Mouse (Mus musculus) intestine, embryonic 14.5 days (tissue): ENCODE measurements at regions not wholly inside any gene's neighbourhood (a gene's known extent, or its start where the extent isn't known, plus 50 kb on each side); places are given as distances from the start of the nearest gene placed in this dataset.

Experiments used
- ATAC-seq: fragments of 200-750 bp; cut with Nextera tagmentation; replicated peaks from 2 replicates; pipeline ENCODE4 v1.8.0; 2017; ENCODE audit warnings: low read depth, moderate number of reproducible peaks, moderate TSS enrichment, moderate library complexity; ENCODE audit not compliant: low FRiP score, low TSS enrichment
- DNase-seq: peaks from one replicate; pipeline ENCODE4 v3.0.0-alpha.2; 2018; ENCODE audit warnings: low spot score
- H3K27ac ChIP-seq: fragments of 300-500 bp; sonication (generic); 2 replicates; pipeline ENCODE4 v1.5.1; 2014; ENCODE audit warnings: low read depth, mild to moderate bottlenecking, control low read depth
- H3K27me3 ChIP-seq: fragments of 300-500 bp; sonication (generic); replicated peaks from 2 replicates; pipeline ENCODE4 v1.6.1; 2014; ENCODE audit warnings: low read length, control low read depth; ENCODE audit not compliant: control insufficient read depth, insufficient read depth
- H3K36me3 ChIP-seq: fragments of 300-500 bp; sonication (generic); 2 replicates; pipeline ENCODE4 v1.6.1; 2014; ENCODE audit warnings: low read length, control low read depth; ENCODE audit not compliant: control insufficient read depth, insufficient read depth
- H3K4me1 ChIP-seq: fragments of 300-500 bp; sonication (generic); replicated peaks from 2 replicates; pipeline ENCODE4 v1.6.1; 2014; ENCODE audit warnings: low read length, control low read depth, mixed read lengths; ENCODE audit not compliant: control insufficient read depth, insufficient read depth
- H3K4me2 ChIP-seq: fragments of 300-500 bp; sonication (generic); 2 replicates; pipeline ENCODE4 v1.6.1; 2014; ENCODE audit warnings: low read length
- H3K4me3 ChIP-seq: fragments of 300-500 bp; sonication (generic); 2 replicates; pipeline ENCODE4 v1.5.1; 2014; ENCODE audit warnings: low read depth, low read length, control low read depth, mixed read lengths
- H3K9ac ChIP-seq: fragments of 300-500 bp; sonication (generic); 2 replicates; pipeline ENCODE4 v1.6.1; 2014; ENCODE audit warnings: mild to moderate bottlenecking, low read length
- H3K9me3 ChIP-seq: fragments of 300-500 bp; sonication (generic); 2 replicates; pipeline ENCODE4 v1.6.1; 2016; ENCODE audit warnings: low read length, control low read depth; ENCODE audit not compliant: control insufficient read depth
- whole genome bisulfite sequencing: fragments of 180-500 bp; shearing (Covaris S2); extraction: QIAGEN DNeasy Blood & Tissue Kit; methylation state at CpG from one replicate; pipeline ENCODE4 v1.1.7; 2014; 5-methylcytosine and 5-hydroxymethylcytosine counted together

- H3K4me2 ChIP-seq, result no peak overlapping the region
- no peaks in the 10 kb centered on the region for H3K4me1 ChIP-seq
- H3K9me3 ChIP-seq, result no peaks in the 10 kb centered on the region
- H3K27me3 ChIP-seq, result no peaks in the 10 kb centered on the region
- ATAC-seq, result no peak
- H3K27ac ChIP-seq, result no peak overlapping the region
- 88% methylated on average over 8 of the region's 8 CpGs for WGBS
- no peak overlapping the region for H3K9ac ChIP-seq
- DNase-seq, result no peak
- H3K36me3 ChIP-seq, result no peaks in the 10 kb centered on the region
- no peak overlapping the region for H3K4me3 ChIP-seq
These were observed 374.3 kb upstream of the Sox9 start for GRCm38 (mm10) chr11:112407681-112408080.

DNA sequence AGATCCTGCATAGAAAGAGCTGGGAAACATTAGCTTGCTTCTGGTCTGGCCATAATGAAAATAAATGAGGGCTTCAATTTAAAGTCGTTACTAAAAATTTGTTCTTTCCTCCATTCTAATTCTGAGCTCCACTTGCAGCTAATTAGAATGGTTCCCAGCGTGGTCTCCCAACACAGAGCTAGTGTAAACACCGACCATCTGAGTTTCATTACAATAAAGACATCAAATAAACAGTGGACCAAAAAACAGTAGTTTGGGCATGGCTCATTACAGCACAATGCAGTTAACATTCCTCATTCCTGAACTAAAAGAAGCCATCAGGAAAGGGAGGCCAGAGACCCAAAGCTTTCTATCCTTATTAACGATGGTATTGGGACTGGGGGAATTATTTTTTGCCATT lies 369.6 kb upstream of the Sox9 start:
- 39% methylated on average over 4 of the region's 4 CpGs for WGBS
- Histone ChIP-seq H3K4me1 (no peaks in the 10 kb centered on the region), H3K27me3 (no peaks in the 10 kb centered on the region), H3K9me3 (no peaks in the 10 kb centered on the region), H3K36me3 (no peaks in the 10 kb centered on the region), H3K9ac (no peak overlapping the region), H3K27ac (no peak overlapping the region), H3K4me2 (no peak overlapping the region), H3K4me3 (no peak overlapping the region)
- no peak for DNase-seq
- no peak for ATAC-seq

DNA sequence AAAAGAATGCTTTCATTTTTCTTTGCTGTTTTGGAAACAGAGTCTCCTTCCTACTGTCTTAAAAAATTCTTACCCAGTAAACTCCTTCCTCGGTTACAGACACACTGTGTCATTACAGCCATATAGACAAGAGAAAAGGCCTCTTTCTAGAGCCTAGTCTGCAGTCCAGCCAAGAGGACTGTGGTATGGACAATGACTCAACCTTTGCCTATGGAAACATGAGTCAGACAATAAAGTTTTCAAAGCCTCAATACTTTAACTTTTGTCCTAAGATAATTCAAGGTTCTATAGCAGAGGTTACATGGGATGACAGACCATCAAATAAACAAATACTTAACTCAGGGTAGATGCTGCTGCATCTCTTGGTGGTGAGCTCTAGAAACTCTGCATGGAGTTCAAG lies 339.4 kb upstream of the Sox9 start:
- ATAC-seq, result no peak
- Histone ChIP-seq H3K36me3 (no peaks in the 10 kb centered on the region), H3K4me1 (no peaks in the 10 kb centered on the region), H3K27me3 (no peaks in the 10 kb centered on the region), H3K4me3 (no peak overlapping the region), H3K9me3 (no peaks in the 10 kb centered on the region), H3K27ac (no peak overlapping the region), H3K9ac (no peak overlapping the region), H3K4me2 (no peak overlapping the region)
- DNase-seq, result no peak
- WGBS, result 67% methylated on average over 1 of the region's 1 CpGs

GRCm38 (mm10) chr11:112443890-112444289 lies 338.1 kb upstream of the Sox9 start:
- H3K4me3 ChIP-seq, result no peak overlapping the region
- no peaks in the 10 kb centered on the region for H3K4me1 ChIP-seq
- ATAC-seq (no peak), DNase-seq (no peak)
- H3K9me3 ChIP-seq, result no peaks in the 10 kb centered on the region
- no peak overlapping the region for H3K9ac ChIP-seq
- H3K36me3 ChIP-seq, result no peaks in the 10 kb centered on the region
- H3K27me3 ChIP-seq, result no peaks in the 10 kb centered on the region
- H3K27ac ChIP-seq, result no peak overlapping the region
- no peak overlapping the region for H3K4me2 ChIP-seq
- WGBS, result 77% methylated on average over 4 of the region's 4 CpGs

DNA sequence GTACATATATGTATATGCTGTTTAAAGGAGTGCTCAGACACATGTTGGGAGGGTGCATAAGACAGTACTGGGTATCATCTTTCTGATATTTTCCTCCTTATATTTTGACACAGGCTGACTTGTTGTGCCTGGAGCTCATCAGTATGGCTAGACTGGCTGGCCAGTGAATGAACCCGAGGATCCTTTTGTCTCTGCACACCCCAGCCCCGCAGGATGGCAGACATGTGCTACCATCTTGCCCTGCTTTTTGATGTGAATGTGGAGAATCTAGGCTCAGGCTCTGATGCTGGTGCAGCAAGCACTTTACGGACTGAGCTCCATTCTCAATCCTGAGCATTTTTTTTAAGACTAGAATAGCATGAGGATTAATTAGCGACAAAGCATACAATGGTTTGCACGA lies 332.4 kb upstream of the Sox9 start:
- no peak overlapping the region for H3K9ac ChIP-seq
- DNase-seq, result no peak
- WGBS, result 58% methylated on average over 5 of the region's 5 CpGs

DNA sequence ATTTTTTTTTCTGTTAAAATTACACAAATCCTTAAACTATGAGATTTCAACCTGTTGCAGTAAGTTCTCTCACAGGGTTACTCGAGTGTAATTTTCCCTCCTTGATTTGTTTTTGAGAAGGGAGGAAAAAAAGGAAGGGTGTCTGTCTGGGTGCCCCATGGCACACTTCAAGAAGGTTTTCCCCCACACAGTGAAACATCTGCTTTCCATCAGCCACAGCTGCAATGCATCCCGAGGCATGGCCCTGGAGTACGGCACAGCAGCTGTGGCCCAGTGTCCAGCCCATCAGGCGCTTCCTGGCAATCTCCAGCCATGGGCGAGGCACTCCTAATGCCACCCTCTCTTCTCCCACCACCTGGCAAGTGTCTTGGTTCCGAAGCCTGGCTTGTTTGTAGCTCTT lies 331.8 kb upstream of the Sox9 start:
- Histone ChIP-seq H3K9me3 (no peaks in the 10 kb centered on the region), H3K9ac (no peak overlapping the region), H3K36me3 (no peaks in the 10 kb centered on the region), H3K4me2 (no peak overlapping the region), H3K27ac (no peak overlapping the region), H3K27me3 (no peaks in the 10 kb centered on the region), H3K4me3 (no peak overlapping the region), H3K4me1 (no peaks in the 10 kb centered on the region)
- DNase-seq (no peak), ATAC-seq (no peak)
- 34% methylated on average over 6 of the region's 6 CpGs for WGBS

More for the DNA sequence above, 332.4 kb upstream of the Sox9 start:
- ATAC-seq, result no peak
- Histone ChIP-seq H3K9me3 (no peaks in the 10 kb centered on the region), H3K27ac (no peak overlapping the region), H3K4me1 (no peaks in the 10 kb centered on the region), H3K4me2 (no peak overlapping the region), H3K4me3 (no peak overlapping the region), H3K36me3 (no peaks in the 10 kb centered on the region), H3K27me3 (no peaks in the 10 kb centered on the region)

DNA sequence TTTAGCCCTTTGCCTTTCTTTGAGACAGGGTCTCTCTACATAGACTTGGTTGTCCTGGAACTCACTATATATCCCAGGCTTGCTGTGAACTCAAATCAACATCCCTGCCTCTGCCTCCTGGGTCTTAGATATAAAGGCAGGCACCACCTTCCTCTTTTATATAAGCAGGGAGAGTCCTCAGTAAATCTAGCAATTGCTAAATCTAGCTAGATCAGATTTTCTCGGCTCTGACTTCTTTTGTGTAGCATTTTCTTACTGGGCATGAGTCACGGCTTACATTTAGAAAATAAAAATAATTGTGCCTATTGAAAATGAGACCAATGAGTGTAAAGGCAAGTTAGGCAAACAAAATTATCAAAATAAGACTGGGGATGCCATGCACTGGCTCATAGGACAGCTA lies 323.9 kb upstream of the Sox9 start:
- Histone ChIP-seq H3K9ac (no peak overlapping the region), H3K4me2 (no peak overlapping the region), H3K27ac (no peak overlapping the region), H3K36me3 (no peaks in the 10 kb centered on the region), H3K27me3 (no peaks in the 10 kb centered on the region), H3K4me3 (no peak overlapping the region), H3K9me3 (no peaks in the 10 kb centered on the region), H3K4me1 (no peaks in the 10 kb centered on the region)
- ATAC-seq (no peak), DNase-seq (no peak)
- 85% methylated on average over 2 of the region's 2 CpGs for WGBS

DNA sequence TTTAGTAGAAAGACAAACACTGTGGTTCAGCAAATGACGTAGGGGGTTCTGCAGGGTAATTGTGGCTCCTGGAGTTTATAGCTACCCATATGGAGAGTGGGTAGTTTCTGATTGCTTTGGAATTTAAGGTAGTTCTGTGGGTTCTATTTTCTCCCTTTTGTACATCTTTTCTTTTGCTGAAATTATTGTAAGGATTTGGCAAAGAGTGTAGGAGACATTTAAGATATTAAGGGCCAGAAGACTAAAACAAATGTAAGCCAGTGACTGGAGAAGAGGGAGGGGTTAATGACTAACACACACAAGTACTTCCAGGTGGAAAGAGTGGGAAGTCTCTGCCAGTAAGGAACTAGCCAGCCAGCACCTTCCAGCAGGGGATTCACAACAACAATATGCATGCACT lies 318.9 kb upstream of the Sox9 start:
- Histone ChIP-seq H3K4me1 (no peaks in the 10 kb centered on the region), H3K9me3 (no peaks in the 10 kb centered on the region), H3K4me2 (no peak overlapping the region), H3K27me3 (no peaks in the 10 kb centered on the region), H3K9ac (no peak overlapping the region), H3K27ac (no peak overlapping the region), H3K4me3 (no peak overlapping the region), H3K36me3 (no peaks in the 10 kb centered on the region)
- DNase-seq, result no peak
- ATAC-seq, result no peak
- 67% methylated on average over 1 of the region's 1 CpGs for WGBS

- Histone ChIP-seq H3K4me3 (no peak overlapping the region), H3K4me1 (no peaks in the 10 kb centered on the region), H3K9me3 (no peaks in the 10 kb centered on the region), H3K9ac (no peak overlapping the region), H3K27ac (no peak overlapping the region), H3K27me3 (no peaks in the 10 kb centered on the region), H3K36me3 (no peaks in the 10 kb centered on the region), H3K4me2 (no peak overlapping the region)
- ATAC-seq (no peak), DNase-seq (no peak)
- 85% methylated on average over 4 of the region's 4 CpGs for WGBS
These were observed 317.6 kb upstream of the Sox9 start for GRCm38 (mm10) chr11:112464386-112464785.
